16 mouse cellular contexts compared by ENCODE assay signal in the genomic region with DNA sequence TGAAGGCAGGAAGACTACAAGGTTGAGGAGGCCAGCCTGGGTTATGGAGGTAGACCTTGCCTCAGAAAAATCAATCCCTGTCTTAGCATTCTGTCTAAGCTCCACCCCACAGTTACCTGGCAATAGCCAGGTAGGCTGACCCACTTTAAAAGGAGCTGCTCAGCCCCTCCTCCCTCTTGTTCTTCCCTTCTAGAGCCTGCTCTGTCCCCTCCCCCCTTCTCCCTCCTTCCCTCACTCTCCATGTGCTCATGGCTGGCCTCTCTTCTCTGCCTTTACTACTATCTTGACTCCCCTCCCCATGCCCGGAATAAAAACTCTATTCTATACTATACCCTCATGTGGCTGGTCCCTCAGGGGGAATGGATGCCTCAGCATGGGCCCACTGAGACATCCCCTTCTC. TPM values are rescaled to one million over a fixed set of nuclear protein-coding genes. Genes with fewer than 3 reads are reported as not detected.
DNase-seq lines count a peak whose midpoint lies in the region; ATAC-seq and TF ChIP-seq lines count a peak whose summit lies in the region.
"Had no signal": no experiment of that assay in that cellular context is flagged by ENCODE, and none has a peak within 500 bp of the region (broad histone marks: within the 10 kb centered on the region; RNA-seq: fewer than 3 reads in every experiment).

No protein-coding gene starts in this region.

- H3K4me1 ChIP-seq in kidney, embryonic 15.5 days, result peaks cover 28% of the 10 kb centered on the region
- peaks cover 0 to 9% of the 10 kb centered on the region in 2 experiments; a peak in 2 of 4 replicates for H3K4me1 ChIP-seq in ES-E14 (ENCODE audit: control insufficient read depth in 2 of 2, insufficient read depth in 2 of 2, low read length in 2 of 2, poor library complexity in 1 of 2)
- H3K4me1 ChIP-seq in liver, embryonic 12.5 days, result peaks cover 68% of the 10 kb centered on the region

- H3K4me3 ChIP-seq in kidney, embryonic 15.5 days (replicated peaks), result no peak overlapping the region
- H3K4me3 ChIP-seq in ES-E14 (ENCODE audit: insufficient read depth in 1 of 2, low read depth in 1 of 2, low read length in 2 of 2, poor library complexity in 1 of 2, severe bottlenecking in 1 of 2), result peak overlapping the region in 1 of 2 experiments; percentile 47; a peak in 1 of 4 replicates
- no peak overlapping the region for H3K4me3 ChIP-seq in liver, embryonic 12.5 days
- H3K4me3 ChIP-seq: megakaryocyte, embryonic 14.5 days had no signal

- intact Hi-C loops in left cerebral cortex, postnatal 25 days (cut with DNase I), result no loop called here

- peaks cover 49% of the 10 kb centered on the region for H3K36me3 ChIP-seq in kidney, embryonic 15.5 days
- H3K36me3 ChIP-seq in ES-E14 (ENCODE audit: control insufficient read depth, insufficient read depth, low read length, poor library complexity, severe bottlenecking), result peaks cover 26% of the 10 kb centered on the region
- peaks cover 54% of the 10 kb centered on the region for H3K36me3 ChIP-seq in liver, embryonic 12.5 days

- H3K9ac ChIP-seq in kidney, embryonic 15.5 days, result no peak overlapping the region
- peak overlapping the region; percentile 55; the same call in 1 of the 2 replicates for H3K9ac ChIP-seq in ES-E14 (ENCODE audit: insufficient read depth, low read depth, low read length, poor library complexity, severe bottlenecking)
- H3K9ac ChIP-seq in liver, embryonic 12.5 days, result no peak overlapping the region
- H3K9ac ChIP-seq: limb, embryonic 12.5 days had no signal

- H3K9me3 ChIP-seq in kidney, embryonic 15.5 days (replicated peaks), result no peaks in the 10 kb centered on the region
- no peaks in the 10 kb centered on the region for H3K9me3 ChIP-seq in ES-E14 (ENCODE audit: control insufficient read depth, insufficient read depth, low read depth, low read length)
- H3K9me3 ChIP-seq in liver, embryonic 12.5 days (replicated peaks), result no peaks in the 10 kb centered on the region
- H3K9me3 ChIP-seq: heart, embryonic 10.5 days; limb, embryonic 12.5 days; megakaryocyte, embryonic 14.5 days had no signal

- 52% methylated on average over 1 of the region's 1 CpGs for WGBS in kidney, embryonic 15.5 days
- WGBS in liver, embryonic 12.5 days (ENCODE audit: insufficient replicate concordance), result 40% methylated on average over 1 of the region's 1 CpGs

- H3K27ac ChIP-seq in kidney, embryonic 15.5 days, result no peak overlapping the region
- no peak overlapping the region; the same call in 1 of the 2 replicates for H3K27ac ChIP-seq in ES-E14 (ENCODE audit: insufficient read depth, low read depth, low read length, poor library complexity, severe bottlenecking)
- H3K27ac ChIP-seq in liver, embryonic 12.5 days, result peak overlapping the region; percentile 97
- H3K27ac ChIP-seq: heart, embryonic 10.5 days; limb, embryonic 12.5 days had no signal

- H3K27me3 ChIP-seq in kidney, embryonic 15.5 days, result no peaks in the 10 kb centered on the region
- no peaks in the 10 kb centered on the region for H3K27me3 ChIP-seq in liver, embryonic 12.5 days (replicated peaks)
- H3K27me3 ChIP-seq: limb, embryonic 12.5 days; megakaryocyte, embryonic 14.5 days had no signal

- in situ Hi-C loops in ES-E14 (cut with MboI; ENCODE audit: low sequenced_read_pairs in 2 of 2, unreplicated experiment in 2 of 2), result no loop called here

- ATAC-seq in kidney, embryonic 15.5 days (replicated peaks; ENCODE audit: low FRiP score), result no peak
- no peak for ATAC-seq in liver, embryonic 12.5 days

- peak; percentile 40 for DNase-seq in kidney, adult 11 months
- DNase-seq in ES-E14 (ENCODE audit: low read depth, low spot score), result no peak
- peak; percentile 35 for DNase-seq in lung, postnatal 25 days (ENCODE audit: low spot score)
- no peak for DNase-seq in thymus, postnatal 25 days
- no peak for DNase-seq in heart, adult 18-20 months
- DNase-seq in left cerebral cortex, postnatal 25 days (ENCODE audit: low spot score in 2 of 2), result no peak
- DNase-seq: adrenal gland, postnatal 10 days; layer of hippocampus, postnatal 36 days had no signal

- no peak overlapping the region for H3K4me2 ChIP-seq in kidney, embryonic 15.5 days
- peak overlapping the region; percentile 98 for H3K4me2 ChIP-seq in liver, embryonic 12.5 days

TF ChIP-seq in ES-E14, 5 proteins besides CTCF, POLR2A, EP300 and RAD21:
- TF ChIP-seq HCFC1 (IDR thresholded peaks at IDR 0.05; ENCODE audit: borderline replicate concordance, insufficient read depth, low read length), result no peak
- TF ChIP-seq ZNF384 (IDR thresholded peaks at IDR 0.05; ENCODE audit: low read depth, low read length), result no peak
- no peak for TF ChIP-seq ZC3H11A (IDR thresholded peaks at IDR 0.05; ENCODE audit: borderline replicate concordance, low read depth, low read length)
- no peak for TF ChIP-seq CHD2 (IDR thresholded peaks at IDR 0.05; ENCODE audit: low read depth, low read length)
- no peak for TF ChIP-seq MAFK (IDR thresholded peaks at IDR 0.05; ENCODE audit: insufficient read depth, low read depth, low read length)
TF ChIP-seq in ES-E14: peak in this region for 0.

RNA-seq across cellular contexts. Expression of gene Tnpo2, which starts 2.8 kb away (rescaled TPM):
- polyA plus RNA-seq in kidney, embryonic 15.5 days (2015; fragmentation: Nextera tagmentation; extraction: Ambion mirVana), result 25.8 and 30.0 TPM in 2 replicates
- 88.4 and 101 TPM in 2 replicates for total RNA-seq in ES-E14 (2012; rRNA removed)
- polyA plus RNA-seq in liver, embryonic 12.5 days (2016; fragmentation: Nextera tagmentation; extraction: Ambion mirVana), result 31.1 and 32.3 TPM in 2 replicates
- total RNA-seq in heart, adult 18-20 months (2021), result 10 to 100 TPM; 24.1 to 31.2 TPM
- total RNA-seq in left cerebral cortex, postnatal 25 days (2021), result 100 to 1,000 TPM; 155 to 175 TPM

RNA-seq across cellular contexts. Expression of gene Trir, which starts 7.2 kb away (rescaled TPM):
- 119 and 120 TPM in 2 replicates for polyA plus RNA-seq in kidney, embryonic 15.5 days (2015; fragmentation: Nextera tagmentation; extraction: Ambion mirVana)
- 161 and 181 TPM in 2 replicates for total RNA-seq in ES-E14 (2012; rRNA removed)
- polyA plus RNA-seq in liver, embryonic 12.5 days (2016; fragmentation: Nextera tagmentation; extraction: Ambion mirVana), result 133 and 139 TPM in 2 replicates
- total RNA-seq in heart, adult 18-20 months (2021), result 10 to 100 TPM; 84.5 to 87.7 TPM
- total RNA-seq in left cerebral cortex, postnatal 25 days (2021), result 100 to 1,000 TPM; 115 to 129 TPM

RNA-seq across cellular contexts. Expression of gene Asna1, which starts 8.8 kb away (rescaled TPM):
- 133 and 143 TPM in 2 replicates for polyA plus RNA-seq in kidney, embryonic 15.5 days (2015; fragmentation: Nextera tagmentation; extraction: Ambion mirVana)
- 237 and 266 TPM in 2 replicates for total RNA-seq in ES-E14 (2012; rRNA removed)
- 85.8 and 87.3 TPM in 2 replicates for polyA plus RNA-seq in liver, embryonic 12.5 days (2016; fragmentation: Nextera tagmentation; extraction: Ambion mirVana)
- 10 to 100 TPM; 64.7 to 67.3 TPM for total RNA-seq in heart, adult 18-20 months (2021)
- total RNA-seq in left cerebral cortex, postnatal 25 days (2021), result 100 to 1,000 TPM; 118 to 122 TPM

RNA-seq across cellular contexts. Expression of gene Best2, which starts 19.5 kb away (rescaled TPM):
- 0.10 TPM in 1 of 2 replicates, not detected in the other for polyA plus RNA-seq in kidney, embryonic 15.5 days (2015; fragmentation: Nextera tagmentation; extraction: Ambion mirVana)
- 0.22 and 0.48 TPM in 2 replicates for total RNA-seq in ES-E14 (2012; rRNA removed)
- not detected in 2 replicates for polyA plus RNA-seq in liver, embryonic 12.5 days (2016; fragmentation: Nextera tagmentation; extraction: Ambion mirVana)
- total RNA-seq in heart, adult 18-20 months (2021), result not detected
- total RNA-seq in left cerebral cortex, postnatal 25 days (2021), result not detected
- total RNA-seq: adrenal gland, postnatal 10 days; common myeloid progenitor, adult 5-6 weeks; layer of hippocampus, postnatal 36 days had no signal
- polyA plus RNA-seq: heart, embryonic 10.5 days; hindbrain, embryonic 11.5 days; kidney, postnatal 0 days; limb, embryonic 12.5 days had no signal

RNA-seq across cellular contexts. Expression of gene Fbxw9, which starts 26.0 kb away (rescaled TPM):
- polyA plus RNA-seq in kidney, embryonic 15.5 days (2015; fragmentation: Nextera tagmentation; extraction: Ambion mirVana), result 28.9 and 32.1 TPM in 2 replicates
- 49.3 and 86.0 TPM in 2 replicates for total RNA-seq in ES-E14 (2012; rRNA removed)
- polyA plus RNA-seq in liver, embryonic 12.5 days (2016; fragmentation: Nextera tagmentation; extraction: Ambion mirVana), result 8.5 and 9.5 TPM in 2 replicates
- total RNA-seq in heart, adult 18-20 months (2021), result 1 to 10 TPM; 2.7 to 3.2 TPM
- 10 to 100 TPM; 23.9 to 24.0 TPM for total RNA-seq in left cerebral cortex, postnatal 25 days (2021)

Comparison
In these comparisons a context has a peak if more than half of its experiments do, and no peak if none do; other contexts are left out.
1. DNase-seq: peak in kidney, adult 11 months (single experiment) and lung, postnatal 25 days (single experiment); none in ES-E14 (single experiment), thymus, postnatal 25 days (single experiment), heart, adult 18-20 months (0 of 2) and left cerebral cortex, postnatal 25 days (0 of 2).